Mouse (Mus musculus) heart, embryonic 13.5 days (tissue): ENCODE measurements at regions not wholly inside any gene's neighbourhood (a gene's known extent, or its start where the extent isn't known, plus 50 kb on each side); places are given as distances from the start of the nearest gene placed in this dataset. TPM values are rescaled to one million over a fixed set of nuclear protein-coding genes. Genes with fewer than 3 reads are reported as not detected.

Source experiments
- ATAC-seq: fragments of 200-750 bp; cut with Nextera tagmentation; 2 replicates; pipeline ENCODE4 v1.8.0; 2017; ENCODE audit warnings: moderate TSS enrichment; ENCODE audit not compliant: insufficient number of reproducible peaks, low FRiP score, low TSS enrichment; ENCODE audit errors: extremely low read depth
- H3K27ac ChIP-seq: fragments of 300-500 bp; sonication (generic); replicated peaks from 2 replicates; pipeline ENCODE4 v1.5.1; 2015; ENCODE audit warnings: moderate library complexity, mild to moderate bottlenecking, inconsistent platforms
- H3K27me3 ChIP-seq: fragments of 300-500 bp; sonication (generic); replicated peaks from 2 replicates; pipeline ENCODE4 v1.6.1; 2015; ENCODE audit warnings: mild to moderate bottlenecking, inconsistent platforms
- H3K36me3 ChIP-seq: fragments of 300-500 bp; sonication (generic); 2 replicates; pipeline ENCODE4 v1.6.1; 2015; ENCODE audit warnings: mild to moderate bottlenecking, inconsistent platforms
- H3K4me1 ChIP-seq: fragments of 300-500 bp; sonication (generic); 2 replicates; pipeline ENCODE4 v1.6.1; 2015; ENCODE audit warnings: inconsistent platforms
- H3K4me2 ChIP-seq: fragments of 300-500 bp; sonication (generic); 2 replicates; pipeline ENCODE4 v1.6.1; 2015; ENCODE audit warnings: inconsistent platforms, mild to moderate bottlenecking, moderate library complexity
- H3K4me3 ChIP-seq: fragments of 300-500 bp; sonication (generic); 2 replicates; pipeline ENCODE4 v1.5.1; 2015; ENCODE audit warnings: moderate library complexity, mild to moderate bottlenecking, inconsistent platforms
- H3K9ac ChIP-seq: fragments of 300-500 bp; sonication (generic); 2 replicates; pipeline ENCODE4 v1.6.1; 2015; ENCODE audit warnings: inconsistent platforms, mild to moderate bottlenecking, moderate library complexity
- H3K9me3 ChIP-seq: fragments of 300-500 bp; sonication (generic); 2 replicates; pipeline ENCODE4 v1.6.1; 2016; ENCODE audit warnings: inconsistent platforms
- WGBS: fragments of 180-500 bp; shearing (Covaris S2); methylation state at CpG from one replicate; pipeline ENCODE4 v1.1.7; 2015; ENCODE audit warnings: mixed read lengths; 5-methylcytosine and 5-hydroxymethylcytosine counted together
- microRNA-seq: library from miRNA; unstranded; fragments of <30 nt; microRNA quantifications from one replicate; pipeline ENCODE4, GENCODE M21; 2016

GRCm38 (mm10) chr12:35220429-35220828 is 173.4 kb downstream of the Snx13 start:
- Histone ChIP-seq H3K9ac (no peak overlapping the region), H3K4me1 (no peaks in the 10 kb centered on the region), H3K27me3 (no peaks in the 10 kb centered on the region), H3K9me3 (no peaks in the 10 kb centered on the region), H3K4me3 (no peak overlapping the region), H3K27ac (no peak overlapping the region), H3K4me2 (no peak overlapping the region), H3K36me3 (no peaks in the 10 kb centered on the region)
- no peak for ATAC-seq

- Histone ChIP-seq H3K9me3 (no peaks in the 10 kb centered on the region), H3K36me3 (no peaks in the 10 kb centered on the region), H3K27me3 (no peaks in the 10 kb centered on the region), H3K27ac (no peak overlapping the region), H3K4me3 (no peak overlapping the region), H3K4me1 (no peaks in the 10 kb centered on the region), H3K9ac (no peak overlapping the region), H3K4me2 (no peak overlapping the region)
- no peak for ATAC-seq
Measured at GRCm38 (mm10) chr12:35220002-35220401, 173.0 kb downstream of the Snx13 start.

DNA sequence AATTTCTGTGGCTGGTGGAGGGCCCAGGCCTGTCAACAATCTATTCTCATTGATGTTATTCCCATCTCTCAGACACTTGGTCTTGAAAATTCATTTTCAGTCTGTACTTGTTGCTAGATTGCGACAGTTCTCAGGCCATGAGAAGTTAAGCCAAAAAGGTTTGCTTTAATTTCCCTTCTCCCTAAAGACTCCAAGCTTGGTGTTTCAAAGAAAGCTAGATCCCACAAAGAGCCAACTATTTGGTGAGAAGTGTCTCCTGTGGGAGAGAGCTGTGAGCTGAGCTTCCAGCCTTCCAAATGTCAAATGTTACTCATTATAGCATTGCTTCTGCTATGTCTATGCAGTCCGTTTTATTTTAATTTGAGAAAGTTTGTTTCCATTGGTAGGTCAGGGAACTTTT is 169.7 kb downstream of the Snx13 start:
- Histone ChIP-seq H3K9me3 (no peaks in the 10 kb centered on the region), H3K4me1 (no peaks in the 10 kb centered on the region), H3K27me3 (no peaks in the 10 kb centered on the region), H3K9ac (no peak overlapping the region), H3K4me2 (no peak overlapping the region), H3K27ac (no peak overlapping the region), H3K36me3 (no peaks in the 10 kb centered on the region), H3K4me3 (no peak overlapping the region)
- ATAC-seq: no peak
- 76% methylated on average over 2 of the region's 2 CpGs for WGBS

DNA sequence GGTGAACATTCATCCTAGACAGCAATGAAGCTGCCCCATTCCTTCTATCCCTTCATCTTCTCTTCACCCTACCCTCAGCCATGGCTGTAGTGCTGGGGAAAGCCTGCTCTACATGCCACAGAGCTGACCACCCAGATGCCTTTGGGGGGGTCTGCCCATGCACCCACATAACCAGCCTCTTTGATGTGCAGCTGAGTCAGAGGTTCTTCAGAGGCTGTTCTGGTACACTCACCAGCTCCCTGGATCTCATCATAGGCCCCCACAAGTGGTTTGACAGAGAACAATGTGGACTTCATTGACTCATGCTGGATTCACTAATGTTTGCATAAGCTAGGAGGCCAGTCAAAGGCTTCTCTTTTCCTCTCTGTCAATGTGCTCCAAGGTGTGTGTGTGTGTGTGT is 162.4 kb downstream of the Snx13 start:
- Histone ChIP-seq H3K27me3 (no peaks in the 10 kb centered on the region), H3K9me3 (no peaks in the 10 kb centered on the region), H3K4me1 (no peaks in the 10 kb centered on the region), H3K4me2 (no peak overlapping the region), H3K27ac (no peak overlapping the region), H3K4me3 (no peak overlapping the region), H3K9ac (no peak overlapping the region), H3K36me3 (no peaks in the 10 kb centered on the region)
- no peak for ATAC-seq

GRCm38 (mm10) chr12:35207605-35208004 is 160.6 kb downstream of the Snx13 start:
- H3K36me3 ChIP-seq: no peaks in the 10 kb centered on the region
- H3K27me3 ChIP-seq: no peaks in the 10 kb centered on the region
- no peaks in the 10 kb centered on the region for H3K4me1 ChIP-seq
- H3K4me2 ChIP-seq: no peak overlapping the region
- no peak overlapping the region for H3K4me3 ChIP-seq
- no peak overlapping the region for H3K27ac ChIP-seq
- H3K9ac ChIP-seq: no peak overlapping the region
- no peak for ATAC-seq
- H3K9me3 ChIP-seq: no peaks in the 10 kb centered on the region
- WGBS: 85% methylated on average over 3 of the region's 3 CpGs

- Histone ChIP-seq H3K36me3 (no peaks in the 10 kb centered on the region), H3K27ac (no peak overlapping the region), H3K4me2 (no peak overlapping the region), H3K4me1 (no peaks in the 10 kb centered on the region), H3K9me3 (no peaks in the 10 kb centered on the region), H3K27me3 (no peaks in the 10 kb centered on the region), H3K4me3 (no peak overlapping the region), H3K9ac (no peak overlapping the region)
- ATAC-seq: no peak
- WGBS: 66% methylated on average over 1 of the region's 1 CpGs
Measured at GRCm38 (mm10) chr12:35203398-35203797, 156.4 kb downstream of the Snx13 start.

GRCm38 (mm10) chr12:35200110-35200509 is 153.1 kb downstream of the Snx13 start:
- Histone ChIP-seq H3K9ac (no peak overlapping the region), H3K36me3 (no peaks in the 10 kb centered on the region), H3K4me3 (no peak overlapping the region), H3K9me3 (no peaks in the 10 kb centered on the region), H3K4me1 (no peaks in the 10 kb centered on the region), H3K4me2 (no peak overlapping the region), H3K27ac (no peak overlapping the region), H3K27me3 (no peaks in the 10 kb centered on the region)
- no peak for ATAC-seq
- 67% methylated on average over 5 of the region's 5 CpGs for WGBS

Small RNA genes in the stretch of these regions (microRNA-seq; reads per million reads assigned to microRNA genes)
- not detected for gene Gm44396
